Mouse (Mus musculus): ENCODE results near the gene Ipo9. TPM values are rescaled to one million over a fixed set of nuclear protein-coding genes. Genes with fewer than 3 reads are reported as not detected.
"Not testable (repeated sequence)": the region's sequence is repeated elsewhere in the genome, so short reads cannot be mapped to it uniquely, and the experiment has no call there.

Ipo9 gene
- polyA plus RNA-seq, 1 experiment from 2014 or later = 203 TPM

DNA sequence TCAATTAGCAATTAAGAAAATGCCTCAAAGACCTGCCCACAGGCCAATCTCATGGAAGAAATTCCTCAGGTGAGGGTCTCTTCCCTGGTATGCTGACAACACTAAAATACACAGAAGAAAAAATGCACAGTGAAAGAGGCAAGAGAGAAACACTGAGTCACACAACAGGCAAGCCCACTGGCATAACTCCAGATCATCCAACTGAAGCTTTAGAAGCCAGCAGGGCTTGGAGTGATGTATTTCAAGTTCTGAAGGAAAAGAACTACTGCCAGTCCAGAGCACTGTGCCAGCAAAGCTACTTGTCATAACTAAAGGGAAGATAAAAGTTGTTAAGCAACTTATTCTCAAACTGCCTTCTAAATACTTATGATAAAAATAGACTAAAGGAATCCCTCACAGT, 16.3 kb downstream of the Ipo9 start:
- no peak for DNase-seq (ENCODE audit: extremely low spot score, low spot score)
- H3K27ac ChIP-seq = no peak overlapping the region
- no peak overlapping the region for H3K4me3 ChIP-seq
- H3K4me1 ChIP-seq = no peaks in the 10 kb centered on the region
- peaks cover 100% of the 10 kb centered on the region for H3K36me3 ChIP-seq (replicated peaks)
- no peaks in the 10 kb centered on the region for H3K9me3 ChIP-seq
- no peaks in the 10 kb centered on the region for H3K27me3 ChIP-seq (ENCODE audit: poor library complexity, severe bottlenecking)

DNA sequence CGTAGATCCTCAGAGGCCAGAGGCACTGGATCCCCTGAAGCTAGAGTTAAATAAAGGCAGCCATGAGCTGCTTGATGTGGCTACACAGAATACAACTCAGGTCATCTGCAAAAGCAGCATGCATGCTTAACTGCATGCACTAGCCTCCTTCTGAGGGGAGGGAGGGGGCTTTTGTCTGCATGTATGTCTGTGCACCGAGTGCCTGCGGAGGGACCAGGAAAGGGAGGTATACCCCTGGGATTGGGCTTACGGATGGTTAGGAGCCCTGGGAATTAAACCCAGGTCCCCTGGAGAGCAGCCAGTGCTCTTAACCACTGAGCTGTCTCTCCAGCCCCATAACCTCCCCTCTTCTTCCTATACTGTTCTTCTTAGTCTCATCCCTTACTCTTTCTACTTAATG, 18.2 kb downstream of the Ipo9 start:
- H3K27me3 ChIP-seq (ENCODE audit: poor library complexity, severe bottlenecking) = no peaks in the 10 kb centered on the region
- H3K4me3 ChIP-seq = no peak overlapping the region
- no peaks in the 10 kb centered on the region for H3K4me1 ChIP-seq
- H3K9me3 ChIP-seq = no peaks in the 10 kb centered on the region
- DNase-seq (ENCODE audit: extremely low spot score, low spot score) = no peak
- H3K36me3 ChIP-seq (replicated peaks) = peaks cover 100% of the 10 kb centered on the region
- WGBS = 83% methylated on average over 4 of the region's 4 CpGs
- no peak overlapping the region for H3K27ac ChIP-seq

DNA sequence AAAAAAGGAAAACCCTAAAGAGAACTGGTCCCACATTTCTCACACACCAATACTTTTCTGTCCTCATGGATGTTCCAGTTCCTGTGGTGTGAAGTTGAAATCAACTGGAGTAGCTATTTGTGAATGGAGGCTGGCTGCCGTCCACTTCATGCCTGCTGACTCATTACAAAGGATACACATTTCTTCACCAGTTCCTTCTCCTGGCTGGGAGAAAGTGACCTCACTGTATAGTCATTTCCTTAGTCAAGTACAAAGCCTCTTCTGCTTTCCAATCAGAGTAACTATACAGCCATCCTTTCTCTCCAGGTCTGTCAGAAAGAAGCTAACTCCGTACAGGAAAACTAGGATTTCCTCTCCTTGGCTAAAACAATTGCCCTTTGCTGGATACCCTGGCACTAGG, 19.3 kb downstream of the Ipo9 start:
- 92% methylated on average over 2 of the region's 2 CpGs for WGBS
- DNase-seq (ENCODE audit: extremely low spot score, low spot score) = no peak
- Histone ChIP-seq H3K27ac (no peak overlapping the region), H3K4me1 (no peaks in the 10 kb centered on the region), H3K27me3 (ENCODE audit: poor library complexity, severe bottlenecking) (no peaks in the 10 kb centered on the region), H3K4me3 (no peak overlapping the region), H3K36me3 (replicated peaks) (peaks cover 100% of the 10 kb centered on the region), H3K9me3 (no peaks in the 10 kb centered on the region)

DNA sequence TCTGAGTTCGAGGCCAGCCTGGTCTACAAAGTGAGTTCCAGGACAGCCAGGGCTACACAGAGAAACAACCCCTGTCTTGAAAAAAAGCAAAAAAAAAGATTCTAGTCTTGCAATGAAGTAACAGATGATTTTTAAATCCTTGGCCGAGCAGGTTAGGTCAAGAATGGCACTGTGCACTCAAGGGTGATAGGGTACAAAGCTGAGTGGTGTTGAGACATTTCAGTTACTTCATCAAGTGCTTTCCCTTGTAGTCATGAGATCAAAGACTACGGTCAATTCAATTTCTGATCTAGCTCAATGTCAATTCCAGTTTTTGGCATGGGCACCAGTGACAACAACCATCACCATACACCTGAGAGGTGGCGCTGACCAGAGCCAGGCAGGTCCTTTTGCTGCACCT, 21.3 kb downstream of the Ipo9 start:
- Histone ChIP-seq H3K9me3 (no peaks in the 10 kb centered on the region), H3K4me1 (no peaks in the 10 kb centered on the region), H3K4me3 (no peak overlapping the region), H3K36me3 (replicated peaks) (peaks cover 100% of the 10 kb centered on the region), H3K27ac (no peak overlapping the region), H3K27me3 (ENCODE audit: poor library complexity, severe bottlenecking) (no peaks in the 10 kb centered on the region)
- no peak for DNase-seq (ENCODE audit: extremely low spot score, low spot score)
- 98% methylated on average over 4 of the region's 4 CpGs for WGBS

DNA sequence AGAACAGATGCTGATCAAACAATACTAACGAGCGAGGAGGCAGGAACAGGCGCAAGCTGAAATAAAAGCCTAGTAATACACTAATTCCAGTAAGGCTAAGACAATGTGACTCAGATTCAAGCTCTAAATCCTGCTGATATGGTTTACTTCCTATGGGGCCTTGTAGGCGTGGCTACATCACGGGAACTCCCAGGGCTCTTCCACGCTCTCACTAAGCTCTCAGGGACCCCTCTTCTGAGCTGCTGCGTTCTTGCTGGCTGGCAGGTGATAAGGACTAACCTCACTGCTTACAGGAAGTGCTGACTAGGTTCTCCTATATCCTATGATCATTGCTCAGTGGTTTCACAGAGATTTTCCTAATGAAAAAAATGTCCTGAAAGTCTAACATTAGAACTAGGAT, 24.9 kb downstream of the Ipo9 start:
- DNase-seq (ENCODE audit: extremely low spot score, low spot score) = no peak
- no peak overlapping the region for H3K4me3 ChIP-seq
- no peak overlapping the region for H3K27ac ChIP-seq
- peaks cover 100% of the 10 kb centered on the region for H3K36me3 ChIP-seq (replicated peaks)
- H3K27me3 ChIP-seq (ENCODE audit: poor library complexity, severe bottlenecking) = no peaks in the 10 kb centered on the region
- no peaks in the 10 kb centered on the region for H3K9me3 ChIP-seq
- 84% methylated on average over 7 of the region's 7 CpGs for WGBS
- H3K4me1 ChIP-seq = no peaks in the 10 kb centered on the region

DNA sequence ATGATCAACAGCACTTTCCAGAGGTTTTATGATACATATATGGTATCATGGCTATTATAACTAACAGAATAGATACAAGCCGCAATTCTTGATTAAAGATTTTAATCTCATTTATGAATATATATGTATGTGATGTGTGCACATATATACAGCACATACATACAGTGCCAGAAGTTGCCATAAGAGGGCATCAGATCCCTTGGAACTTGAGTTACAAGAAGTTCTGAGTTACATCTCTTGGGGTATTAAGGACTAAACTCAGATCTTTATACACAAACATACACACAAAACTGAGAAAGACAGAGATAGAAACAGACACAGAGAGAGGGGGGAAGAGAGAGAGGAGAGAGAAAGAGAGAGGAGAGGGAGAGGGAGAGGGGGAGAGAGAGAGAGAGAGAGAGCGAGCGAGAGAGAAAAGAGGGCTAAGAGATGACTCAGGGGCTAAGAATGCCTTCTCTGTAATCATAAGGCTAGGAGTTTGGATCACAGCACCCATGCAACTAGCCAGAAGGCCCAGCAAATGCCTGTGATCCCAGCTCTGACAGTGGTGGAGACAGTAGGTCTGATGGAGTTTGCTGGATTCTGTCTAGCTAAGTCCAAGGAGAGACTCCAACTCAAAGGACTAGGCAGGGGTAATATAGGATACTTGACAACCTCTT, 28.7 kb downstream of the Ipo9 start:
- Histone ChIP-seq H3K4me3 (no peak overlapping the region), H3K36me3 (replicated peaks) (peaks cover 100% of the 10 kb centered on the region), H3K27ac (no peak overlapping the region), H3K9me3 (no peaks in the 10 kb centered on the region), H3K4me1 (no peaks in the 10 kb centered on the region), H3K27me3 (ENCODE audit: poor library complexity, severe bottlenecking) (no peaks in the 10 kb centered on the region)
- 91% methylated on average over 3 of the region's 3 CpGs for WGBS
- DNase-seq (ENCODE audit: extremely low spot score, low spot score) = no peak

DNA sequence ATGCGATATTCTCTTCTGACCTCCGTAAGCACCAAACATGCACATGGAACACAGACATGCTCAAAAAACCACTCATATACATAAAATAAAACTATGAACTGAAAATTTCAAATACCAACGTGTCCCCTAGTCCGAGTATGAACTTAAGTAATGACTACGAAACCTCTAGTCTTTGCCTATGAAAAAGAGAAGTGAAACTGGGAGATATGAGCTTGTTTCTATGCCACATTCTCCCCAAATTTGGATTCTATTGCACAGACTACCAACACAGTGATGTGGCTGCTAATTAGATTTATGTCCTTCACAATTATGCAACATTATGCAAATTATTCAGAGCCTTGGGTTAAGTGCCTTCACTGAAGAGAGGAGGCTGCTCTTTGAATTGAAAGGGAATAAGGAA, 30.8 kb downstream of the Ipo9 start:
- Histone ChIP-seq H3K4me1 (no peaks in the 10 kb centered on the region), H3K4me3 (no peak overlapping the region), H3K27ac (no peak overlapping the region), H3K36me3 (replicated peaks) (peaks cover 99% of the 10 kb centered on the region), H3K9me3 (no peaks in the 10 kb centered on the region), H3K27me3 (ENCODE audit: poor library complexity, severe bottlenecking) (no peaks in the 10 kb centered on the region)
- WGBS = 96% methylated on average over 5 of the region's 5 CpGs
- DNase-seq (ENCODE audit: extremely low spot score, low spot score) = no peak

DNA sequence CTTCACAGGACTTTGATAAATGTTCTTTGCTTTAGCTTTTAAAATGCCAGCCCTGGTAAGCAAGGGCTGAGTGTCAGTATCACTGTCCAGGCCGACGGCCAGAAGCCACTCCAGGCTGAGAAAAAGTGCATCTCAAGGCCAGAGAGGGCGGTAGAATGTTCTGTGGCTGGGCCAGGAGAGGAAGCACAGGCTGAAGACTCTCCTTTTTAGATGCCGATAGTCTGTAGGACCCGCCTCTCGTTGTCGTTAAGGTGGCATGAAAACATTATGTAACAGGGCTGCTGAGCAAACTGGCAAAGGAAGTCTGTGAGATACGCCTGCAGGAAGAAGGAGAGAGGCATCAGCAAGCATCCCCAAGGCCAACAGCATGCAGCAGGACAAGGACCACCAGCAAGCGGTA, 45.1 kb downstream of the Ipo9 start:
- H3K36me3 ChIP-seq (replicated peaks) = peaks cover 89% of the 10 kb centered on the region

DNA sequence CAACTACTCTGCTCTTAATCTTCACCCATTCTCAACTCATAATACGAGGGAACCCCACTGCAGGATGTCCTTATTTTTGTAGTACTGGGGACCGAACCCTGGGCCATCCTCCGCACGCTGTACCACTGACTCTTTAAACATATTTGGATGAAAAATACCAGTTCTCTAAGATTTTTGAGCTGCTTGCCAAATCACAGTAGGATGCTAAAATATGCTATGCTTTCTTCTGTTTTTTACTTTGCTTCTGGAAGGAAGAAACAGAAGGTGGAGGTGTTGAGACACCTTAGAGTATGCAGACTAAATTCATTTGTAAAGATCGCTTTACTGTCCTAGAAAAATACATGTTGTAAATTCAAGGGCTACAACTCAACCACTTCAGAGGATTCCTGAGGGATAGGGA, 46.1 kb downstream of the Ipo9 start:
- WGBS = 95% methylated on average over 5 of the region's 5 CpGs
- H3K4me3 ChIP-seq = no peak overlapping the region
- no peaks in the 10 kb centered on the region for H3K27me3 ChIP-seq (ENCODE audit: poor library complexity, severe bottlenecking)
- no peak for DNase-seq (ENCODE audit: extremely low spot score, low spot score)
- H3K27ac ChIP-seq = no peak overlapping the region
- H3K9me3 ChIP-seq = no peaks in the 10 kb centered on the region
- H3K4me1 ChIP-seq = 0 out of 2 replicates have a peak, but pooled peaks cover 3% of the 10 kb centered on the region
- H3K36me3 ChIP-seq (replicated peaks) = peaks cover 79% of the 10 kb centered on the region

More for the DNA sequence above, 45.1 kb downstream of the Ipo9 start:
- Histone ChIP-seq H3K4me3 (no peak overlapping the region), H3K27ac (no peak overlapping the region), H3K9me3 (no peaks in the 10 kb centered on the region), H3K4me1 (0 out of 2 replicates have a peak, but pooled peaks cover 1% of the 10 kb centered on the region), H3K27me3 (ENCODE audit: poor library complexity, severe bottlenecking) (no peaks in the 10 kb centered on the region)
- 93% methylated on average over 9 of the region's 9 CpGs for WGBS
- no peak for DNase-seq (ENCODE audit: extremely low spot score, low spot score)

DNA sequence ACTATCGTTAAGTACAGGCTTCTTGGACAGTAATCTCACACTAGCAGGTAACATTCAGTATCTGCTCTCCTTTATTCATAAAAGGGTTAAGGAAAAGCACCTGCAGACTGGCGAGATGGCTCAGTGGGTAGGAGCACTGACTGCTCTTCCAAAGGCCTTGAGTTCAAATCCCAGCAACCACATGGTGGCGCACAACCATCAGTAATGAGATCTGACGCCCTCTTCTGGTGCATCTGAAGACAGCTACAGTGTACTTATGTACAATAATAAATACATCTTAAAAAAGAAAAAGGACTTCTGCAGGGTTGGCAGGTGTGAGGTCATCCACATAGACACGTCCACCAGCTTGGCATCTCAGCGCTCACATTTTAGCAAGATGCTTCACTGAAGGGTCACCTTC, 48.7 kb downstream of the Ipo9 start:
- WGBS = 62% methylated on average over 6 of the region's 6 CpGs
- not testable (repeated sequence) for H3K27ac ChIP-seq; H3K4me1 ChIP-seq; H3K4me3 ChIP-seq; H3K9me3 ChIP-seq; H3K27me3 ChIP-seq (ENCODE audit: poor library complexity, severe bottlenecking); DNase-seq (ENCODE audit: extremely low spot score, low spot score)
- peaks cover 53% of the 10 kb centered on the region for H3K36me3 ChIP-seq (replicated peaks)

DNA sequence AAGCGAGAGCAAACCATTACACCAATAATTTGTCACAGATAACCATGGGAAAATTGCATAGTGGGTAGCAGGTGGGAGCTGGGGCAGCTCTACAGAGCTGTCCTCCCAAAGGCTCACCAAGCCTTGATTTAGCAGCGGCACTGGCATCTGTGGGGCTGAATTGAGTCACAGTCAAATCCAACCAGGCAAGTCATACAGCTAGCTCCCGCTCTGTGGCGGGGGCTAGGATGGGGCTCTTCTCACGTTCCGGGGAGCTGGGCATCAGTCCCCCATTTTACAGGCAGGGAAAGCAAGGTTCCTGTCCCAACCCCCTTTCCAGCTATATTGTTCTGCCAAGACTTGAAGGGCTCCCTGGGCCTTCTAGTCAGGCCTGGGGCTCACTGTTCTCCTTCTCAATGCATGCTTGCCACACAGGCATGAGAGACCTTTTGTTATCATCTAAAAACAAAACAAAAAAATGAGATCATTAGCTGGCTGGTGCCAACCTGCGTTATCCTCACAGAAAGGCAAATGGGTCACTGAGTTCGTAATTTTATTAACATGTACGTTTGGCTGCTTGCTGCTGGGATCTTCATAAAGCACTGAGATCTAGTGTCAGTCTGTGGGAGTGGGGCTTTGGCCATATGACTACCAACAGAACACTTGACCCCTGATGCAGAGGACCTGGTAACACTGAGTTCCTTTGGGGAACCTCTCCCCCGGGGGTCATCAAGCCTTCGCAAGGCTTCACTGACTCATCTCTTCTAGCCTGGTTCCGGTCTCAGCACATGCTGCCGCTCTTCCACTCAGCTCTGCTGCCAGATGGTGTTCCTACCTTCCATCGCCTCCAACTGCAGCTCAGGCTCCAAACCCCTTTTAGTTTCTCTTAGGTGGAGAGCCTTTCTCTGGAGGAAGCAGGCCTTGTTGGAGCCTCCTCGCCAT, 50.0 kb downstream of the Ipo9 start:
- Histone ChIP-seq H3K27me3 (ENCODE audit: poor library complexity, severe bottlenecking) (no peaks in the 10 kb centered on the region), H3K9me3 (no peaks in the 10 kb centered on the region), H3K27ac (peak overlapping the region; percentile 30; the same call in 1 of the 2 replicates), H3K4me1 (peaks cover 6% of the 10 kb centered on the region), H3K4me3 (no peak overlapping the region), H3K36me3 (replicated peaks) (peaks cover 41% of the 10 kb centered on the region)
- DNase-seq (ENCODE audit: extremely low spot score, low spot score) = no peak
- WGBS = 87% methylated on average over 15 of the region's 15 CpGs

DNA sequence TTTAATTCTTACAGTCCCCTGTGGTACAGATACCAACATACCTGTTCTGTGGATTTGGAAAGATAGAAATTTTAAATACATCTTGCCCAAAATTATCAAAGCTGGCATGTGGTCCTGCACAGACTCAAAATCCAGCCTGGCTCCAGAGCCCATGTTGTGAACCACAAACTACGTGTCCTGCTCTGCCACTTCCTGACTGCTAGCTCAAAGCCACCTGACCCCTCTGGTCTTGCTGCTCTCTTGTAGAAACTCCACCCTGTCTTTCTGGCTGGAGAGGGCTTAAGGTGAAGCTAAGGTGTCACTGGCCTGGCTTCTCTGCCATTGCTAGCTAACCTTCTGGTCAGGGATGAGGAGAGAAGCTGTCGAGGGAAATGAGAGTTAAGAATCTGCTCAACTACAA, 51.3 kb downstream of the Ipo9 start:
- no peaks in the 10 kb centered on the region for H3K27me3 ChIP-seq (ENCODE audit: poor library complexity, severe bottlenecking)
- DNase-seq (ENCODE audit: extremely low spot score, low spot score) = no peak
- 71% methylated on average over 2 of the region's 2 CpGs for WGBS
- H3K36me3 ChIP-seq (replicated peaks) = peaks cover 28% of the 10 kb centered on the region
- H3K27ac ChIP-seq = no peak overlapping the region
- no peak overlapping the region for H3K4me3 ChIP-seq
- peaks cover 19% of the 10 kb centered on the region for H3K4me1 ChIP-seq
- H3K9me3 ChIP-seq = no peaks in the 10 kb centered on the region

DNA sequence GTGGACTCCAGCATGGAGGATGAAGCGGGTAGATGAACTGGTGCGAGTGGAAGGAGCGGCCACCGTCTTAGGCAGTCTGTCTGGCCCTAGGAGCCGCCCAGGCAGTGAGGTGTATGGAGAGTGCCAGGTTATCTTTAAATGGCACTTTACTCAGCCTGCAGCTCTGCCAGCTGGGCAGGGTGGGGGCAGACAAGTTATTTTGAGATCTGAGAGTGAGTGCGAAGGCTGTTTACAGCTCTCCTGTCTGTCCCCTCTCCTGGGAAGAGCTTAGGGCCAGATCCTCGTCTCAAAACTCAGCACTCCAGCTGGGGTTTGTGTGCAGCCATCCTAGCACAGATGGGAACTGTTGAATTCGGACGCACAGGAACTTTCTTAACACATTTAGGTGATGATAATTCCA, 51.7 kb downstream of the Ipo9 start:
- Histone ChIP-seq H3K4me1 (peaks cover 23% of the 10 kb centered on the region), H3K4me3 (no peak overlapping the region), H3K27ac (no peak overlapping the region), H3K9me3 (no peaks in the 10 kb centered on the region), H3K27me3 (ENCODE audit: poor library complexity, severe bottlenecking) (no peaks in the 10 kb centered on the region), H3K36me3 (replicated peaks) (peaks cover 23% of the 10 kb centered on the region)
- no peak for DNase-seq (ENCODE audit: extremely low spot score, low spot score)
- WGBS = 70% methylated on average over 9 of the region's 9 CpGs
